Mouse (Mus musculus) layer of hippocampus, adult 9-11 months (tissue): ENCODE data around the gene Gpatch1.

Experiments
- DNase-seq: peaks from one replicate; pipeline ENCODE4 v3.0.0; 2022

Gpatch1 gene

GRCm38 (mm10) chr7:35317729-35318609 is at the start of gene Gpatch1:
Gene Gpatch1, minus strand, starts transcription at chr7:35318440.
- peak; percentile 90 for DNase-seq

- no peak for DNase-seq
Measured at GRCm38 (mm10) chr7:35365161-35365910, 47.1 kb upstream of the Gpatch1 start.

GRCm38 (mm10) chr7:35362868-35363267 is 44.6 kb upstream of the Gpatch1 start:
- DNase-seq, result no peak

GRCm38 (mm10) chr7:35362253-35362652 is 44.0 kb upstream of the Gpatch1 start:
- no peak for DNase-seq

GRCm38 (mm10) chr7:35357621-35358020 is 39.4 kb upstream of the Gpatch1 start:
- DNase-seq, result no peak

GRCm38 (mm10) chr7:35355303-35355872 is 37.1 kb upstream of the Gpatch1 start:
- DNase-seq, result no peak

- no peak for DNase-seq
Measured at GRCm38 (mm10) chr7:35353306-35353705, 35.1 kb upstream of the Gpatch1 start.

- no peak for DNase-seq
Measured at GRCm38 (mm10) chr7:35351155-35351554, 32.9 kb upstream of the Gpatch1 start.

- DNase-seq, result no peak
Measured at GRCm38 (mm10) chr7:35349886-35350684, 31.8 kb upstream of the Gpatch1 start.

- no peak for DNase-seq
Measured at GRCm38 (mm10) chr7:35349022-35349421, 30.8 kb upstream of the Gpatch1 start.

GRCm38 (mm10) chr7:35347918-35348700 is 29.9 kb upstream of the Gpatch1 start:
- DNase-seq, result no peak

GRCm38 (mm10) chr7:35344785-35345330 is 26.6 kb upstream of the Gpatch1 start:
- no peak for DNase-seq

GRCm38 (mm10) chr7:35342498-35342897 is 24.3 kb upstream of the Gpatch1 start:
- DNase-seq, result no peak

- DNase-seq, result no peak
Measured at GRCm38 (mm10) chr7:35341282-35341681, 23.0 kb upstream of the Gpatch1 start.

- DNase-seq, result peak; percentile 57
Measured at GRCm38 (mm10) chr7:35340196-35340595, 22.0 kb upstream of the Gpatch1 start.

GRCm38 (mm10) chr7:35334527-35335452 is 16.6 kb upstream of the Gpatch1 start:
- peak; percentile 15 for DNase-seq

- peak; percentile 99 for DNase-seq
Measured at GRCm38 (mm10) chr7:35333692-35334526, 15.7 kb upstream of the Gpatch1 start, which contains the start of gene Rhpn2. Gene Rhpn2, plus strand, starts transcription at chr7:35334170.

GRCm38 (mm10) chr7:35333231-35333651 is 15.0 kb upstream of the Gpatch1 start:
- no peak for DNase-seq

- DNase-seq, result no peak
Measured at GRCm38 (mm10) chr7:35331590-35331989, 13.3 kb upstream of the Gpatch1 start.
